Mouse (Mus musculus) 3T3-L1 (cell line): Measurements from ENCODE around the gene Rcor2.
A peak's percentile ranks its signal among the peaks of the same experiment; 100 is the strongest.

Experiments
- DNase-seq: peaks from one replicate; pipeline ENCODE4 v3.0.0-alpha.2; 2015; ENCODE audit warnings: low read depth, low spot score

Rcor2 gene

GRCm38 (mm10) chr19:7267091-7267741, at the start of gene Rcor2:
Rcor2 (plus strand) TSS chr19:7267325.
- DNase-seq = peak; percentile 60

- DNase-seq = no peak
Observed at GRCm38 (mm10) chr19:7217926-7218267, 49.2 kb upstream of the Rcor2 start.

GRCm38 (mm10) chr19:7218753-7219152, 48.4 kb upstream of the Rcor2 start:
- no peak for DNase-seq

GRCm38 (mm10) chr19:7222196-7222595, 44.9 kb upstream of the Rcor2 start:
- no peak for DNase-seq

GRCm38 (mm10) chr19:7223488-7223887, 43.6 kb upstream of the Rcor2 start:
- DNase-seq = peak; percentile 59

- DNase-seq = no peak
Observed at GRCm38 (mm10) chr19:7224253-7224652, 42.9 kb upstream of the Rcor2 start.

GRCm38 (mm10) chr19:7225096-7225690, 41.9 kb upstream of the Rcor2 start:
- DNase-seq = no peak

GRCm38 (mm10) chr19:7226511-7226914, 40.6 kb upstream of the Rcor2 start:
- no peak for DNase-seq

- peak; percentile 92 for DNase-seq
Observed at GRCm38 (mm10) chr19:7234537-7235221, 32.4 kb upstream of the Rcor2 start.

GRCm38 (mm10) chr19:7235461-7235860, 31.7 kb upstream of the Rcor2 start:
- DNase-seq = no peak

- DNase-seq = no peak
Observed at GRCm38 (mm10) chr19:7236011-7236410, 31.1 kb upstream of the Rcor2 start.

GRCm38 (mm10) chr19:7236742-7237141, 30.4 kb upstream of the Rcor2 start:
- DNase-seq = no peak

GRCm38 (mm10) chr19:7239574-7239973, 27.6 kb upstream of the Rcor2 start:
- no peak for DNase-seq

- no peak for DNase-seq
Observed at GRCm38 (mm10) chr19:7240291-7240690, 26.8 kb upstream of the Rcor2 start.

- peak; percentile 92 for DNase-seq
Observed at GRCm38 (mm10) chr19:7240782-7241690, 26.1 kb upstream of the Rcor2 start, which contains the start of gene Naa40. Naa40 (minus strand) TSS chr19:7241183.

- no peak for DNase-seq
Observed at GRCm38 (mm10) chr19:7246021-7246420, 21.1 kb upstream of the Rcor2 start.

- peak; percentile 75 for DNase-seq
Observed at GRCm38 (mm10) chr19:7257881-7258280, 9.2 kb upstream of the Rcor2 start.

GRCm38 (mm10) chr19:7261476-7261875, 5.6 kb upstream of the Rcor2 start:
- no peak for DNase-seq

- DNase-seq = no peak
Observed at GRCm38 (mm10) chr19:7261964-7262363, 5.2 kb upstream of the Rcor2 start.

GRCm38 (mm10) chr19:7262592-7262991, 4.5 kb upstream of the Rcor2 start:
- DNase-seq = no peak

GRCm38 (mm10) chr19:7264088-7264765, 2.9 kb upstream of the Rcor2 start:
- peak; percentile 90 for DNase-seq
